Mouse (Mus musculus) small intestine, adult 2 months (tissue): ENCODE results near the gene Gm37240.

ENCODE experiments used
- CTCF ChIP-seq: fragments of 200-500 bp; IDR thresholded peaks from 2 replicates; pipeline ENCODE4 v1.5.1; 2012; ENCODE audit warnings: low read depth, mild to moderate bottlenecking, control low read depth, inconsistent platforms, low read length, moderate library complexity, mixed read lengths; ENCODE audit not compliant: insufficient replicate concordance, insufficient read length; ENCODE audit errors: extremely low read depth
- POLR2A ChIP-seq: fragments of 200-500 bp; IDR thresholded peaks from 2 replicates; pipeline ENCODE4 v1.6.1; 2012; ENCODE audit warnings: low read depth, mild to moderate bottlenecking, control low read depth, inconsistent platforms, low read length, moderate library complexity

DNA sequence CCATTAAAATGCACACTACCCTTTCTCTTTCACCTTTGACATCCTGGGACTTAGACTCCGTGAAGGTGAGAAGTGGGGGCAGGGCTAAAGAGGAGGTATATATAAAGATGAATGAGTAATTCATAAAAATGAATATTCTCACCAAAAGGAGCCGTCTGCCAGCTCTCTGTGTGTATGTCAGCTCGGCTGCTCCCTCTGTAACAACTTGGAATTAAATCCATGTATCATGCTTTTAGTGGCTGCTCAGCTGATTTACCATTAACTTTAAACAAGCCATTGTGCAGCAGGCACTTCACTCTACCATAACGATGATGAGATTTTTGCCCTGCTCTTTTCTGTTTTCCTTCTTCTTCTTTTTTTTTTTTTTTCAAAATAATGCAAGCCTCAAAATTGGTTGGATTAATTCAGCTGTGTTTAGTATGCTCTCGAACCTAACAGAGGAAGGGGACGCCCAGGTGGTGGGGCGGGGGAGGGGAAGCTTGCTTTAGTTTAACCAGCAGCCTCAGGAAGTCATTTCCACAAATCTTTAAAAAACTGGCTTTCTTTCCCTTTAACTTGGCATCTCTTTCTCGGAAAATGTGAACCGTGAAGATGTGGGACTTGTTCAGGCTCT is 1155.8 kb downstream of the Gm37240 start:
- TF ChIP-seq CTCF (no peak), POLR2A (no peak)
